In genomic region chr19:53312336-53312871, GRCm38 (mm10) we compare ENCODE assay signal across 8 mouse cellular contexts. TPM values are rescaled to one million over a fixed set of nuclear protein-coding genes. Genes with fewer than 3 reads are reported as not detected.
DNase-seq lines count a peak whose midpoint lies in the region; ATAC-seq and TF ChIP-seq lines count a peak whose summit lies in the region.

No protein-coding gene starts in this region.

- peak overlapping the region; percentile 91 for H3K4me3 ChIP-seq in embryonic facial prominence, embryonic 14.5 days (ENCODE audit: low read depth, low read length)
- H3K4me3 ChIP-seq in heart, embryonic 11.5 days (ENCODE audit: low read depth, low read length) = peak overlapping the region; percentile 90
- peak overlapping the region; percentile 93 for H3K4me3 ChIP-seq in kidney, embryonic 16.5 days (ENCODE audit: low read length)
- peak overlapping the region; percentile 96 for H3K4me3 ChIP-seq in liver, embryonic 13.5 days (replicated peaks)
- H3K4me3 ChIP-seq in stomach, postnatal 0 days (ENCODE audit: low read depth, low read length) = peak overlapping the region; percentile 83

- 0% methylated on average over 19 of the region's 26 CpGs for WGBS in embryonic facial prominence, embryonic 14.5 days
- whole genome bisulfite sequencing in heart, embryonic 11.5 days (ENCODE audit: insufficient replicate concordance) = under 1% methylated on average over 21 of the region's 26 CpGs
- WGBS in kidney, embryonic 16.5 days = 0% methylated on average over 26 of the region's 26 CpGs
- 1% methylated on average over 26 of the region's 26 CpGs for WGBS in liver, embryonic 13.5 days (ENCODE audit: insufficient replicate concordance)
- under 1% methylated on average over 25 of the region's 26 CpGs for WGBS in stomach, postnatal 0 days

- H3K36me3 ChIP-seq in embryonic facial prominence, embryonic 14.5 days (ENCODE audit: control insufficient read depth, insufficient read depth, low read length) = no peaks in the 10 kb centered on the region
- no peaks in the 10 kb centered on the region for H3K36me3 ChIP-seq in heart, embryonic 11.5 days (ENCODE audit: control insufficient read depth, insufficient read depth, low read length)
- H3K36me3 ChIP-seq in kidney, embryonic 16.5 days (ENCODE audit: insufficient read depth, low read length) = no peaks in the 10 kb centered on the region
- H3K36me3 ChIP-seq in liver, embryonic 13.5 days = no peaks in the 10 kb centered on the region
- no peaks in the 10 kb centered on the region for H3K36me3 ChIP-seq in stomach, postnatal 0 days (ENCODE audit: control insufficient read depth, insufficient read depth, low read length)

- ATAC-seq in embryonic facial prominence, embryonic 14.5 days (ENCODE audit: low read depth) = no peak
- no peak for ATAC-seq in heart, embryonic 11.5 days (replicated peaks; ENCODE audit: insufficient number of reproducible peaks, low FRiP score, low TSS enrichment)
- ATAC-seq in kidney, embryonic 16.5 days (ENCODE audit: low FRiP score, low TSS enrichment) = no peak
- ATAC-seq in liver, embryonic 13.5 days (ENCODE audit: low read depth) = peak; percentile 10
- peak; percentile 38 for ATAC-seq in stomach, postnatal 0 days (ENCODE audit: low FRiP score, low TSS enrichment)

- peak; percentile 58 for DNase-seq in B cell, adult 2 months
- peak; percentile 81 for DNase-seq in adrenal gland, adult 2 months
- peak; percentile 73 for DNase-seq in embryonic facial prominence, embryonic 14.5 days (ENCODE audit: low spot score)
- peak; percentile 53 for DNase-seq in liver, embryonic 13.5 days
- peak; percentile 76 for DNase-seq in neural tube, embryonic 10.5 days (ENCODE audit: extremely low spot score, low spot score)
- peak; percentile 84 for DNase-seq in stomach, postnatal 0 days (ENCODE audit: low spot score)

- H3K9me3 ChIP-seq in embryonic facial prominence, embryonic 14.5 days (ENCODE audit: control insufficient read depth, low read length) = no peaks in the 10 kb centered on the region
- no peaks in the 10 kb centered on the region for H3K9me3 ChIP-seq in heart, embryonic 11.5 days (replicated peaks; ENCODE audit: control insufficient read depth, low read length)
- H3K9me3 ChIP-seq in kidney, embryonic 16.5 days (ENCODE audit: low read length) = no peaks in the 10 kb centered on the region
- H3K9me3 ChIP-seq in liver, embryonic 13.5 days (replicated peaks) = no peaks in the 10 kb centered on the region
- no peaks in the 10 kb centered on the region for H3K9me3 ChIP-seq in stomach, postnatal 0 days (ENCODE audit: control insufficient read depth, low read length)

- TF ChIP-seq CTCF in stomach, postnatal 0 days (IDR thresholded peaks at IDR 0.05; ENCODE audit: low read depth) = no peak

- no peak for TF ChIP-seq EP300 in stomach, postnatal 0 days (optimal IDR thresholded peaks at IDR 0.05)

- peak overlapping the region; percentile 95 for H3K4me2 ChIP-seq in embryonic facial prominence, embryonic 14.5 days (ENCODE audit: low read depth, low read length)
- peak overlapping the region; percentile 95 for H3K4me2 ChIP-seq in heart, embryonic 11.5 days
- H3K4me2 ChIP-seq in kidney, embryonic 16.5 days (replicated peaks; ENCODE audit: low read depth, low read length) = peak overlapping the region; percentile 97
- peak overlapping the region; percentile 100 for H3K4me2 ChIP-seq in liver, embryonic 13.5 days
- H3K4me2 ChIP-seq in stomach, postnatal 0 days (replicated peaks; ENCODE audit: low read depth) = peak overlapping the region; percentile 99

- H3K9ac ChIP-seq in embryonic facial prominence, embryonic 14.5 days (ENCODE audit: low read depth, low read length) = peak overlapping the region; percentile 92
- peak overlapping the region; percentile 96 for H3K9ac ChIP-seq in heart, embryonic 11.5 days (ENCODE audit: low read depth, low read length)
- H3K9ac ChIP-seq in kidney, embryonic 16.5 days (replicated peaks; ENCODE audit: low read length) = peak overlapping the region; percentile 88
- peak overlapping the region; percentile 97 for H3K9ac ChIP-seq in liver, embryonic 13.5 days
- peak overlapping the region; percentile 95 for H3K9ac ChIP-seq in stomach, postnatal 0 days (ENCODE audit: low read length)

- H3K27ac ChIP-seq in embryonic facial prominence, embryonic 14.5 days (replicated peaks; ENCODE audit: low read depth, low read length) = peak overlapping the region; percentile 99
- H3K27ac ChIP-seq in heart, embryonic 11.5 days (ENCODE audit: low read depth, low read length) = peak overlapping the region; percentile 98
- peak overlapping the region; percentile 97 for H3K27ac ChIP-seq in kidney, embryonic 16.5 days (ENCODE audit: low read length)
- peak overlapping the region; percentile 95 for H3K27ac ChIP-seq in liver, embryonic 13.5 days
- peak overlapping the region; percentile 100 for H3K27ac ChIP-seq in stomach, postnatal 0 days (replicated peaks)

- peaks cover 17% of the 10 kb centered on the region for H3K4me1 ChIP-seq in embryonic facial prominence, embryonic 14.5 days (ENCODE audit: control insufficient read depth, insufficient read depth, low read length)
- peaks cover 9% of the 10 kb centered on the region for H3K4me1 ChIP-seq in heart, embryonic 11.5 days (ENCODE audit: control insufficient read depth, insufficient read depth, low read length)
- peaks cover 21% of the 10 kb centered on the region for H3K4me1 ChIP-seq in kidney, embryonic 16.5 days (ENCODE audit: insufficient read depth, low read length)
- peaks cover 40% of the 10 kb centered on the region for H3K4me1 ChIP-seq in liver, embryonic 13.5 days (replicated peaks)
- H3K4me1 ChIP-seq in stomach, postnatal 0 days (replicated peaks; ENCODE audit: control insufficient read depth, insufficient read depth) = peaks cover 6% of the 10 kb centered on the region; the same call in 1 of the 2 replicates

- H3K27me3 ChIP-seq in embryonic facial prominence, embryonic 14.5 days (replicated peaks; ENCODE audit: control insufficient read depth, insufficient read depth, low read length) = no peaks in the 10 kb centered on the region
- no peaks in the 10 kb centered on the region for H3K27me3 ChIP-seq in heart, embryonic 11.5 days (ENCODE audit: control insufficient read depth, insufficient read depth, low read length)
- no peaks in the 10 kb centered on the region for H3K27me3 ChIP-seq in kidney, embryonic 16.5 days (ENCODE audit: insufficient read depth, low read length)
- H3K27me3 ChIP-seq in liver, embryonic 13.5 days = no peaks in the 10 kb centered on the region
- H3K27me3 ChIP-seq in stomach, postnatal 0 days (ENCODE audit: control insufficient read depth, insufficient read depth, low read length) = no peaks in the 10 kb centered on the region

RNA-seq across cellular contexts. Expression of gene Mxi1, which starts 2.1 kb away (rescaled TPM):
- total RNA-seq in adrenal gland, adult 2 months (2021) = 10 to 100 TPM; 29.6 to 31.1 TPM
- polyA plus RNA-seq in adrenal gland, adult 2 months (2012; rRNA removed) = 15.6 and 17.2 TPM in 2 replicates
- polyA plus RNA-seq in embryonic facial prominence, embryonic 14.5 days (2014; fragmentation: Nextera tagmentation; extraction: Ambion mirVana) = 36.0 and 36.6 TPM in 2 replicates
- 33.1 and 36.6 TPM in 2 replicates for polyA plus RNA-seq in heart, embryonic 11.5 days (2014; fragmentation: Nextera tagmentation; extraction: Ambion mirVana)
- polyA plus RNA-seq in kidney, embryonic 16.5 days (2015; fragmentation: Nextera tagmentation; extraction: Ambion mirVana) = 19.2 and 32.1 TPM in 2 replicates
- 31.0 and 33.3 TPM in 2 replicates for polyA plus RNA-seq in liver, embryonic 13.5 days (2015; fragmentation: Nextera tagmentation; extraction: Ambion mirVana)
- 28.6 and 31.3 TPM in 2 replicates for polyA plus RNA-seq in stomach, postnatal 0 days (2015; fragmentation: Nextera tagmentation; extraction: Ambion mirVana)

RNA-seq across cellular contexts. Expression of gene Gm10197, which starts 59.2 kb away (rescaled TPM):
- total RNA-seq in adrenal gland, adult 2 months (2021) = not detected
- polyA plus RNA-seq in adrenal gland, adult 2 months (2012; rRNA removed) = not detected in 2 replicates
- 6.4 TPM in 1 of 2 replicates, not detected in the other for polyA plus RNA-seq in embryonic facial prominence, embryonic 14.5 days (2014; fragmentation: Nextera tagmentation; extraction: Ambion mirVana)
- polyA plus RNA-seq in heart, embryonic 11.5 days (2014; fragmentation: Nextera tagmentation; extraction: Ambion mirVana) = 2.1 and 3.5 TPM in 2 replicates
- polyA plus RNA-seq in kidney, embryonic 16.5 days (2015; fragmentation: Nextera tagmentation; extraction: Ambion mirVana) = not detected in 2 replicates
- polyA plus RNA-seq in liver, embryonic 13.5 days (2015; fragmentation: Nextera tagmentation; extraction: Ambion mirVana) = not detected in 2 replicates
- not detected in 2 replicates for polyA plus RNA-seq in stomach, postnatal 0 days (2015; fragmentation: Nextera tagmentation; extraction: Ambion mirVana)

Comparison
In these comparisons a context has a peak if more than half of its experiments do, and no peak if none do; other contexts are left out.
1. ATAC-seq: peak in liver, embryonic 13.5 days (single experiment) and stomach, postnatal 0 days (single experiment); none in embryonic facial prominence, embryonic 14.5 days (single experiment), heart, embryonic 11.5 days (single experiment) and kidney, embryonic 16.5 days (single experiment).
2. Peak in every context shown above with its lines, with median percentiles within 50 percentile points of each other: DNase-seq, H3K27ac ChIP-seq, H3K4me2 ChIP-seq, H3K4me3 ChIP-seq and H3K9ac ChIP-seq.